Mouse (Mus musculus) cerebellum, adult 8-10 months (tissue): ENCODE data around the gene Kcnip1.
A peak's percentile ranks its signal among the peaks of the same experiment; 100 is the strongest.

ENCODE experiments used
- DNase-seq: peaks from one replicate; pipeline ENCODE4 v3.0.0; 2022

The Kcnip1 gene

DNA sequence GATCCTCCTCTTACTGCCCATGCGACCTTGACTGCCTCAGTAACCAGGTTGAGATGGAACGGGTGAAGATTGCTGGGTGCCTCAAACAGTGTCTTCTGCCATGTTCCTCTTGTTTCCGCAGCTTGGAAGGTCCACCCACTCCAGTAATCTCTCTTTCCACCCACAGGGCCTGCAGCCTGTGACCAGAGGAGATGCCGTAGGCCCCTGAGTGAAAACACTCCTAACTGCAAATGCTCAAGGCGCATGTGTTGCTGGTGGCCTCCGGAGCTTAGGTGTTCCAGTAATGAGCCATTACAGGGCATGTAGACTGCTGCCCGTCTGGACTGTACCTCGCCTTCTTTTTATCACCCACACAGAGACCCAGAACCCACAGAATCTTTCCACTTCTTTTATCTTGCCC lies 55.3 kb downstream of the Kcnip1 start:
- no peak for DNase-seq

DNA sequence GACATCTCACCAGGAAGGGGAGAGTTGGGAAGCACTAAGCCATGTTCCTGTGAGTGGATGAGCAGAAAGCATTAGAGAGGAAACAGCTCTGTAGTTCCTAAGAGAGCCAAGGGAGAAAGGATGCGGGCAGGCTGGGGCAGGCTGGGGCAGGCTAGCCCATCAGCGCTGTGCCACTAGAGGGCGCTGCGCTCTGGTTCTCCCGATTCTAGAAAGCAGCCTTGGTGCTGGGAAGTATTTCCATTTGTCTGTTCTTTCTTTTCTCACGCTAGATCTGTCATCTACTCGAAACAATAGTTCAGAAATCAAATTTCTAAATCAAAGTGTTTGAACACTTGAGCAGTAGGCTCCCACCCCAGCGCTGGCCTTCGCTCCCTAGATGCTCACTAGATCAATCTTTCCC lies 58.7 kb downstream of the Kcnip1 start:
- DNase-seq, result no peak

- no peak for DNase-seq
Measured at GRCm38 (mm10) chr11:33932386-33933111, 60.4 kb downstream of the Kcnip1 start.

- no peak for DNase-seq
Measured at GRCm38 (mm10) chr11:33931836-33932385, 61.0 kb downstream of the Kcnip1 start.

- DNase-seq, result no peak
Measured at GRCm38 (mm10) chr11:33929412-33929811, 63.5 kb downstream of the Kcnip1 start.

GRCm38 (mm10) chr11:33928658-33929057 lies 64.3 kb downstream of the Kcnip1 start:
- DNase-seq, result no peak

DNA sequence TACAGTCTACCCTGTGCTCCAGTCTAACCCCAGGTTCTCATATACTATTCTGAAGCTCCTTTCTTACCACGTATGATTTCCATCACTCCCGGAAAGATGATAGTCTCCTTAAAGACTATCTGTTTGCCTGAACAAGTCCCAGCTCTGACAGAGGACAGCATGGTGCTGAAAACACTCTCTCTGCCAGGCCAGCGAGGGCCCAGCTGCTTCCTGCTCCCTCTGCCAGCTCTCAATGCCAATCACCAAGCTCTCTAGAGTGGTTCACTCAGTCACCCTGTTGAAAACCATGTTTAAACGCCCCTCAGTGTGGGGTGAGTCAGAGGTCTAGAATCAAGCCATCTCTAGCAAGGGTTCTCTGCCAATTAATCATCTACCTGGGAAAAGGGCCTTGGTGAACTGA lies 65.1 kb downstream of the Kcnip1 start:
- DNase-seq, result no peak

- no peak for DNase-seq
Measured at GRCm38 (mm10) chr11:33927321-33927720, 65.6 kb downstream of the Kcnip1 start.

GRCm38 (mm10) chr11:33926551-33926950 lies 66.4 kb downstream of the Kcnip1 start:
- DNase-seq, result no peak

GRCm38 (mm10) chr11:33925778-33926177 lies 67.2 kb downstream of the Kcnip1 start:
- no peak for DNase-seq

GRCm38 (mm10) chr11:33923031-33923430 lies 69.9 kb downstream of the Kcnip1 start:
- DNase-seq, result no peak

DNA sequence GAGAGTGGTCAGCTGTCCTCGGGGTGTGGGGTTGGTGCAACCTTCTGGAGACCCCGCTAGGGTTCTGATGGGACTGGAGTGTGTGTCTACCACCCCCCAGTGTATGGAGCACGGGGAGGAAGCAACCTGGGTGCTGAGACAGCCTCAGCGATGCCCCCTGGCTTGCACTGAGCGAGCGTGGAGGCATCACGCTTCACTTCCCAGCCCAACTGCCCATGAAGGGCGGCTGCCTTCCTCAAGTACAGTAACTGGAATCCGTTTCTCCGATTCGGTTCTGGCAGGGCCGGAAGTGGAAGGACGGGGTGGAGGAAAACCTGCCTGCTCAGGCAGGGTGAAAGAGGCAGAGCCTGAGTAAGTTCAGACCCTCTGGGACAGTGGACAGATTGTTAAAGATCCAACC lies 71.5 kb downstream of the Kcnip1 start:
- no peak for DNase-seq

GRCm38 (mm10) chr11:33919826-33920225 lies 73.1 kb downstream of the Kcnip1 start:
- no peak for DNase-seq

DNA sequence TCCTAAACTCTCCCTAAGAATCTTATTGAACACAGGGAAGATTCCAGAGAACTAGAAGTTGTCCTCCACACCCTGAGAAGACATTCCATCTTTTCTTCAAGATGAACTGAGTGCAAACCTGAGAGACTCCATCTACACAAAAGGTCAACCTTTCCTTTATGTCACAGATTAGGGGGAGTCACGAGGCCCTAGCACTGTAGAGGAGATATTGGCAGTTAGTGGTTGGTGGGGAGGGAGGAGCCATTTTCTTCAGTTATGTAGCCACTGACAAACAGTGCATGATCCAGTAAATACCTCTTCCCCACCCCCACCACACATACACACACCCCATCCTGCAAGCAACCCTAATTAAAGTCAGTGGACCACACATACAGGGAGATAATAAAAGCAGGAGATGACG lies 74.5 kb downstream of the Kcnip1 start:
- DNase-seq, result no peak

DNA sequence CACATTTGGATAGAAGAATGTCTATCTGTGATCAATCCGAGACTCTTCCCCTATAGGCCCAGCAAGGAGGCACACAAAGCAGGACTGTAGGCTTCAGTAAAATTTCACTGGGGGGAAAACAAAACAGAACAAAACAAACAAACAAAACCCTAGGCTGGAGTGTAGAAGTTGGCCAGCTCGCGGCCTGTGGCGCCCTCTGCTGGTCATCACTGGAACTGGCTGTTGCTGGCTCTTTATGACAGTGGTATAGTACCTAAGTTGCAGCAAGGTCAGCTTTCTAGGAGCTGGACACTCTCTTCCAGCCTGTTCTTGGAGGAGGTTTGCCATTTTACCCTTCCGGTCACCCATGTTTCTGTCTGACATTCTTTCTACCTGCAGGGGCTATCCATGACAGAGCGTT lies 75.4 kb downstream of the Kcnip1 start:
- DNase-seq, result peak; percentile 69

DNA sequence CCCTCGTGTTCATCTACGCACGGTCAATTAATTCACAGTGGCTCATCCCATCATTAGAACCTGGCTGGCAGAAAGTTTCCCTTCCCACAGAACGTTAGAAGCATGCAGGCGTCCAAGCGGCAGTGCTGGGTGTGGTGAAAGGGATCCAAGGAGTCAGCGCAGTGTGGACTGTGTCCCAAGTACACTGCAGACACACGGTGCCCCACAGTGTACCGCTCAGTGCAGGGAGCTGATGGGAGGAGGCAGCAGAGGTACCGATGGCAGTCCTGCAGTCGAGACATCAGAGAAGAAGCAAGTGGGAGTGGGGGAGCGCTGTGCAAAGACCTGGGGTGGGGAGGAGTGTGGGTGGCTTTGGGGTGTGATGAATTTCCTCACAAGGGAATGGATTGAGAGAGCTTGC lies 78.7 kb downstream of the Kcnip1 start:
- DNase-seq, result no peak

GRCm38 (mm10) chr11:33913061-33913460 lies 79.9 kb downstream of the Kcnip1 start:
- DNase-seq, result no peak

DNA sequence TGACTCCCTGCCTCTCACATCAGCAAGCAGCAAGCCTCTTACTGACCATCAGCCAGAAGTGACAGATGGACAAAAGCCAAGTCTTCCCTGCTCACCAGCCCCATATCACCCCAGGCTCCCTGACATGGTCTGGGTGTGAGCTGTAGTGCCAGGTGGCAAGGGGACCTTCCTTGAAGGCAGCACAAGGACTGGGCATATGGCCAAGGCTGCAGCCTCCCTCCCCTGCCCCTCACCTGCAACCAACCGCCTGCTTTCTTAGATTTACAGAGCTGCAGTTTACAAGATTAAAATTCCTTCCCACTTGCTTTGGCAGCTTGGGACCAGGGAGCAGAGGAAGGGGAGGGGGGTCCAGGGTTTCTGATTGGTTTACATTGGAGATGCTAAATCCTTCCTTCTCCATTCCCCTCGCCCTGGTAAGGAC lies 80.8 kb downstream of the Kcnip1 start:
- DNase-seq, result peak; percentile 38

GRCm38 (mm10) chr11:33910982-33911381 lies 82.0 kb downstream of the Kcnip1 start:
- DNase-seq, result no peak

- DNase-seq, result no peak
Measured at GRCm38 (mm10) chr11:33908360-33909175, 84.4 kb downstream of the Kcnip1 start.

DNA sequence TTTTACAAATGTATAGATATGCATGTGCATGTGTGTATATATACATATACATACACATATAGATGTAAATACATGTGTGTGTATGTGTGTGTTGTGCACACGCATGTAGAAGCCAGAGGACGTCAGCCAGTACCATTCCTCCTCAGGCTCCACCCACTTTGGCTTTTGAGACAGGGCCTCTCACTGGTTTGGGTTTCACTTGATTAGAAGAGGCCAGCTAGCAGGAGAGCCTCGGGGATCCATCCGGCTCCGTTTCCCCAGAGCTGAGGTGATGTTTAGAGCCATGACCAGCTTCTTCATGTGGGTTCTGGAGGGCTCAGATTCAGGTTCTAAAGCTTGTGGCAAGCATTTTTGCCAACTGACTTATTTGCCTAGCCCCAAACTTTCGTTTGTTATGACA lies 89.5 kb downstream of the Kcnip1 start:
- no peak for DNase-seq

DNA sequence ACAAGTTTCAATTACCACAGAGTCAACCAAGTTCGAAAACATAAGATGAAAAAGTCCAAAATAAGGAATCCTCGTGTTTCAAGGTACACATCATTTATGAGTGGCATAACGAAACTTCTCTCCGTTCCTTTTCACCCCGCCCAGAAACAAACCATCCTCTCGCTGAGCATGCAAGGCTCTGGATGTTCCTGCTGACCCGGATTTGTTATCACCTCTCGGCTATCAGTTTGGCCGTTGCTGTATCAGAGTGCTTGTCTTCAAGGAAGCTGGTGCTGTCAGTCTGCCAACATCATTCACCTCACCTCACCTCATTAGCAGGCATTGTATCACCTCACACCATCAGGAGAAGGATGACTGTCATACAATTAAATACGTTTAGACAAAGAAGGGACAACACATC lies 90.6 kb downstream of the Kcnip1 start:
- no peak for DNase-seq

GRCm38 (mm10) chr11:33901783-33902182 lies 91.2 kb downstream of the Kcnip1 start:
- no peak for DNase-seq

DNA sequence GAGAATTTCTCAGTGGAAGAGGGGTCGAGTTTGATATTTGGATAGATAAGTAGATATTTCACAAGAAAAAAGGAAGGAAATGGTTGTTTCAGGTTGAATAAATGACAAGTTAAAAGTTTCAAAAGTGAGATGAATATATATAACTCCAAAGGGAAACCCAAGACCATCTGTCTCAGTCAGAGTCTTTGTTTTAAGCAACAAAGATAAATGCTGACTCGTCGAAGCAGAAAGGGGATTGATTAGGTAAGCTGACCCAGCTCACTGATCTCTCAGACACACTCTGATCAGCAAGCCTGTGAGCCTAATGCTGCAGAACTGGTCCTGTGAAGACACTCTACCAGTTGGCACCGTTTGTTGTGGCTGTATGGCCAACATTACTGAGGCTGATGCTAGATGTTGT lies 101.9 kb downstream of the Kcnip1 start:
- DNase-seq, result no peak
